Mouse (Mus musculus) forebrain, embryonic 12.5 days (tissue): ENCODE data around the gene Kcne3. TPM values are rescaled to one million over a fixed set of nuclear protein-coding genes. Genes with fewer than 3 reads are reported as not detected.

Experiments used
- ATAC-seq: fragments of 200-750 bp; cut with Nextera tagmentation; 2 replicates; pipeline ENCODE4 v1.8.0; 2017; ENCODE audit warnings: moderate TSS enrichment; ENCODE audit not compliant: low FRiP score
- H3K27ac ChIP-seq: fragments of 300-500 bp; sonication (generic); 2 replicates; pipeline ENCODE4 v1.5.1; 2016; ENCODE audit warnings: mild to moderate bottlenecking
- H3K27me3 ChIP-seq: fragments of 300-500 bp; sonication (generic); 2 replicates; pipeline ENCODE4 v1.6.1; 2016; ENCODE audit warnings: mild to moderate bottlenecking
- H3K36me3 ChIP-seq: fragments of 300-500 bp; sonication (generic); replicated peaks from 2 replicates; pipeline ENCODE4 v1.6.1; 2016; ENCODE audit warnings: mild to moderate bottlenecking
- H3K4me1 ChIP-seq: fragments of 300-500 bp; sonication (generic); 2 replicates; pipeline ENCODE4 v1.6.1; 2016
- H3K4me2 ChIP-seq: fragments of 300-500 bp; sonication (generic); 2 replicates; pipeline ENCODE4 v1.6.1; 2016; ENCODE audit warnings: mild to moderate bottlenecking, moderate library complexity
- H3K4me3 ChIP-seq: fragments of 300-500 bp; sonication (generic); replicated peaks from 2 replicates; pipeline ENCODE4 v1.5.1; 2016; ENCODE audit warnings: mild to moderate bottlenecking
- H3K9ac ChIP-seq: fragments of 300-500 bp; sonication (generic); 2 replicates; pipeline ENCODE4 v1.6.1; 2016; ENCODE audit warnings: mild to moderate bottlenecking
- H3K9me3 ChIP-seq: fragments of 300-500 bp; sonication (generic); 2 replicates; pipeline ENCODE4 v1.6.1; 2016
- WGBS: fragments of 180-500 bp; shearing (Covaris S2); methylation state at CpG from one replicate; pipeline ENCODE4 v1.1.7; 2016; 5-methylcytosine and 5-hydroxymethylcytosine counted together
- polyA plus RNA-seq: library from polyadenylated mRNA; unstranded; fragments of >200 nt; fragmentation: Nextera tagmentation; extraction: Ambion mirVana; gene quantifications from 2 replicates; pipeline ENCODE4 v1.2.1, GENCODE M21; 2016

The Kcne3 gene
- polyA plus RNA-seq, 1 experiment from 2014 or later = 3.0 TPM

- no peaks in the 10 kb centered on the region for H3K9me3 ChIP-seq
- H3K27ac ChIP-seq = no peak overlapping the region
- H3K4me1 ChIP-seq = no peaks in the 10 kb centered on the region
- H3K4me3 ChIP-seq = no peak overlapping the region
- 0 out of 2 replicates have a peak, but pooled peaks cover 6% of the 10 kb centered on the region for H3K27me3 ChIP-seq
- no peaks in the 10 kb centered on the region for H3K36me3 ChIP-seq
- no peak overlapping the region for H3K4me2 ChIP-seq
- WGBS = 27% methylated on average over 7 of the region's 7 CpGs
- no peak overlapping the region for H3K9ac ChIP-seq
- ATAC-seq = no peak
These were observed 11.3 kb downstream of the Kcne3 start for GRCm38 (mm10) chr7:100187601-100188000.

GRCm38 (mm10) chr7:100190167-100190566 is 13.9 kb downstream of the Kcne3 start:
- 0 out of 2 replicates have a peak, but pooled peaks cover 6% of the 10 kb centered on the region for H3K27me3 ChIP-seq
- no peak overlapping the region for H3K9ac ChIP-seq
- H3K4me3 ChIP-seq = no peak overlapping the region
- H3K9me3 ChIP-seq = no peaks in the 10 kb centered on the region
- H3K4me2 ChIP-seq = no peak overlapping the region
- H3K27ac ChIP-seq = no peak overlapping the region
- no peaks in the 10 kb centered on the region for H3K36me3 ChIP-seq
- 30% methylated on average over 4 of the region's 4 CpGs for WGBS
- H3K4me1 ChIP-seq = no peaks in the 10 kb centered on the region
- ATAC-seq = no peak

DNA sequence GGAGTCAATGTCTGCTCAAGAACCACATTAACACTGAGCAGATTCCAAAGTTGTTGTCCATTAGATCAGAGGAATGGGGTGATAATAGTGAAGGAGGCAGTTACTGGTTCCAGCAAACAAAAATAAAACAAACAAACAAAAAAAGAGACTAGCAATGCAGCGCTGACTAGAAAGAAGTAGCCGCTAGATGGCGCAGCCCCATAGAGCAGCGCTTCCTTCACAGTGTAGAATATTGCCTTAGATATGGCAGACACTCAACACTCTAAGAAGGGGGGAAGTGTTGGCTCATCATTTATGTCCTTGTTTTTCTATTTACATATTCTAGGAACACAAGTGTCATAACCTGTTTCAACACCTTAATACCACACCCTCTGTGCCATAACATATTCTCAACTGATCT is 14.5 kb downstream of the Kcne3 start:
- Histone ChIP-seq H3K27me3 (0 out of 2 replicates have a peak, but pooled peaks cover 6% of the 10 kb centered on the region), H3K4me1 (no peaks in the 10 kb centered on the region), H3K27ac (no peak overlapping the region), H3K4me2 (no peak overlapping the region), H3K9ac (no peak overlapping the region), H3K36me3 (no peaks in the 10 kb centered on the region), H3K9me3 (no peaks in the 10 kb centered on the region), H3K4me3 (no peak overlapping the region)
- 6% methylated on average over 4 of the region's 4 CpGs for WGBS
- 0 out of 2 replicates have a peak, but pooled peaks have one; percentile 53 for ATAC-seq

GRCm38 (mm10) chr7:100201191-100201590 is 24.9 kb downstream of the Kcne3 start:
- H3K27ac ChIP-seq = no peak overlapping the region
- H3K4me1 ChIP-seq = no peaks in the 10 kb centered on the region
- no peak for ATAC-seq
- H3K4me3 ChIP-seq = no peak overlapping the region
- no peaks in the 10 kb centered on the region for H3K36me3 ChIP-seq
- H3K9me3 ChIP-seq = no peaks in the 10 kb centered on the region
- H3K9ac ChIP-seq = no peak overlapping the region
- peaks cover 15% of the 10 kb centered on the region for H3K27me3 ChIP-seq
- H3K4me2 ChIP-seq = no peak overlapping the region
- 89% methylated on average over 3 of the region's 3 CpGs for WGBS

DNA sequence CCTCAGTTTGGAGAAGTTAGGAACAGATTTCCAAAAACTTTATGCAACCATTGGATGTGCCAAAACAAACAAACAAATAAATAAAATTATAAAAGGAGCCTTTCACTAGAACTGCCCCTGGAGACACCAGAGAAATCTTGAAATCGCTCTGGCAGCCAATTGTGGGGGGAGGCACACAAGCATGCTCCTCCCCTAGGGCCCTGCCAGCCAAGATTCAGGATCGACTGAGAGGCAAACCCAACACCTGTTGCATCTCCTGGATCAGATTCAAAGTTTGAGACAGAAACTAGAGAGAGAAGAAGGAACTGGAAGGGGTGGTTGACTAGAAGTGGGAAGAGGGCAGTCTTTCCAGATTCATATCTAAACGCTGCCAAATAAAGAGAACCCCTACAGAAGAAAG is 27.3 kb downstream of the Kcne3 start:
- H3K27ac ChIP-seq = no peak overlapping the region
- H3K4me2 ChIP-seq = no peak overlapping the region
- no peaks in the 10 kb centered on the region for H3K4me1 ChIP-seq
- 0 out of 2 replicates have a peak, but pooled peaks cover 8% of the 10 kb centered on the region for H3K27me3 ChIP-seq
- no peak for ATAC-seq
- H3K36me3 ChIP-seq = no peaks in the 10 kb centered on the region
- no peaks in the 10 kb centered on the region for H3K9me3 ChIP-seq
- 77% methylated on average over 3 of the region's 3 CpGs for WGBS
- no peak overlapping the region for H3K4me3 ChIP-seq
- H3K9ac ChIP-seq = no peak overlapping the region

- Histone ChIP-seq H3K36me3 (no peaks in the 10 kb centered on the region), H3K9ac (no peak overlapping the region), H3K4me3 (no peak overlapping the region), H3K4me2 (no peak overlapping the region), H3K9me3 (no peaks in the 10 kb centered on the region), H3K27ac (no peak overlapping the region), H3K4me1 (no peaks in the 10 kb centered on the region), H3K27me3 (0 out of 2 replicates have a peak, but pooled peaks cover 4% of the 10 kb centered on the region)
- ATAC-seq = no peak
- WGBS = 77% methylated on average over 6 of the region's 6 CpGs
These were observed 28.6 kb downstream of the Kcne3 start for GRCm38 (mm10) chr7:100204871-100205270.

DNA sequence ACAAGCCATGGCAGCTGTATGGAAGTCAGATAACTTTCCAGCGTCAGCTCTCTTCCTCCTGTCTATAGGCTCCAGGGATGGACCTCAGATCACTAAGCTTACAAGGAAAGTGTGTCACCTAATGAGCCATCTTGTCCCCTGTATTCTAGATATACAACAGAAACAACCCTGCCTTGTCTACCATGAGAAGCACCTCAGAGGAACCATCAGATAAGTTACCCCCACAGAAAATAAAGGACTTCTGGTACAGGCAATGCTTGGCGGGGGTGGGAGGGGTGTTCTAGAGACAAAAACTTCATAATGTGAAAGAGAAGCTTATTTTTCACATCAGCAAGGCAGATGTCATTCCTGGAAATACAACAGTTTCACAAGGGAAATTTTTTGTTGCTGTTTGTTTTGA is 29.8 kb downstream of the Kcne3 start:
- no peak overlapping the region for H3K27ac ChIP-seq
- H3K4me1 ChIP-seq = no peaks in the 10 kb centered on the region
- H3K4me3 ChIP-seq = no peak overlapping the region
- H3K4me2 ChIP-seq = no peak overlapping the region
- no peaks in the 10 kb centered on the region for H3K9me3 ChIP-seq
- WGBS = 88% methylated on average over 2 of the region's 2 CpGs
- H3K27me3 ChIP-seq = 0 out of 2 replicates have a peak, but pooled peaks cover 4% of the 10 kb centered on the region
- no peak for ATAC-seq
- no peaks in the 10 kb centered on the region for H3K36me3 ChIP-seq
- H3K9ac ChIP-seq = no peak overlapping the region

- Histone ChIP-seq H3K9me3 (no peaks in the 10 kb centered on the region), H3K4me3 (no peak overlapping the region), H3K27me3 (no peaks in the 10 kb centered on the region), H3K9ac (no peak overlapping the region), H3K4me2 (no peak overlapping the region), H3K27ac (no peak overlapping the region), H3K4me1 (no peaks in the 10 kb centered on the region), H3K36me3 (no peaks in the 10 kb centered on the region)
- no peak for ATAC-seq
These were observed 31.6 kb downstream of the Kcne3 start for GRCm38 (mm10) chr7:100207886-100208285.

- Histone ChIP-seq H3K36me3 (no peaks in the 10 kb centered on the region), H3K9me3 (no peaks in the 10 kb centered on the region), H3K27me3 (no peaks in the 10 kb centered on the region), H3K4me1 (peaks cover 17% of the 10 kb centered on the region), H3K9ac (no peak overlapping the region), H3K4me2 (no peak overlapping the region), H3K4me3 (no peak overlapping the region), H3K27ac (no peak overlapping the region)
- WGBS = 80% methylated on average over 4 of the region's 4 CpGs
- no peak for ATAC-seq
These were observed 38.0 kb downstream of the Kcne3 start for GRCm38 (mm10) chr7:100214310-100214709.

- Histone ChIP-seq H3K9me3 (no peaks in the 10 kb centered on the region), H3K9ac (no peak overlapping the region), H3K27me3 (no peaks in the 10 kb centered on the region), H3K4me1 (peaks cover 17% of the 10 kb centered on the region), H3K4me3 (no peak overlapping the region), H3K27ac (no peak overlapping the region), H3K4me2 (no peak overlapping the region), H3K36me3 (no peaks in the 10 kb centered on the region)
- 66% methylated on average over 6 of the region's 6 CpGs for WGBS
- no peak for ATAC-seq
These were observed 38.9 kb downstream of the Kcne3 start for GRCm38 (mm10) chr7:100215116-100215732.

DNA sequence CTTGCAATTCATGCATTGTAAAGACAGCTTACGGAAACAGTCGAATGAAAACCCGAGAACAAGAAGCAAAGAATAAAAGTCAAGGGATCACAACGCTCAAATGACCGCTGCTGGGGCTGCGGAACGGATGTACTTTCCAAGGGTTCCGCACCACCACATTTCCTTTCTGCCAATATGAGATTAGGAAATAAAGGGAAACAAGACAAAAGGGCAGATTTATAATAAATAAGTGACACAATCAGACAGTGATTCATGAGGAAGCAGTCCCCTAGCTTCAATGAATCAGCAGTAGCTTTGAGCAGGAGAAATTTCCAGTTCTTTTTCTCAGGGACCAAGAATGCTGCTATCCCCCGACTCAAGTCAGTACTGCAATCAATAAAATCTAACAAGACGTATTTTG is 39.7 kb downstream of the Kcne3 start:
- Histone ChIP-seq H3K4me2 (no peak overlapping the region), H3K27ac (0 out of 2 replicates have a peak overlapping the region, but pooled peaks have one; percentile 13), H3K9me3 (no peaks in the 10 kb centered on the region), H3K4me1 (peaks cover 17% of the 10 kb centered on the region), H3K36me3 (no peaks in the 10 kb centered on the region), H3K4me3 (no peak overlapping the region), H3K27me3 (no peaks in the 10 kb centered on the region), H3K9ac (no peak overlapping the region)
- no peak for ATAC-seq
- WGBS = 37% methylated on average over 10 of the region's 10 CpGs

DNA sequence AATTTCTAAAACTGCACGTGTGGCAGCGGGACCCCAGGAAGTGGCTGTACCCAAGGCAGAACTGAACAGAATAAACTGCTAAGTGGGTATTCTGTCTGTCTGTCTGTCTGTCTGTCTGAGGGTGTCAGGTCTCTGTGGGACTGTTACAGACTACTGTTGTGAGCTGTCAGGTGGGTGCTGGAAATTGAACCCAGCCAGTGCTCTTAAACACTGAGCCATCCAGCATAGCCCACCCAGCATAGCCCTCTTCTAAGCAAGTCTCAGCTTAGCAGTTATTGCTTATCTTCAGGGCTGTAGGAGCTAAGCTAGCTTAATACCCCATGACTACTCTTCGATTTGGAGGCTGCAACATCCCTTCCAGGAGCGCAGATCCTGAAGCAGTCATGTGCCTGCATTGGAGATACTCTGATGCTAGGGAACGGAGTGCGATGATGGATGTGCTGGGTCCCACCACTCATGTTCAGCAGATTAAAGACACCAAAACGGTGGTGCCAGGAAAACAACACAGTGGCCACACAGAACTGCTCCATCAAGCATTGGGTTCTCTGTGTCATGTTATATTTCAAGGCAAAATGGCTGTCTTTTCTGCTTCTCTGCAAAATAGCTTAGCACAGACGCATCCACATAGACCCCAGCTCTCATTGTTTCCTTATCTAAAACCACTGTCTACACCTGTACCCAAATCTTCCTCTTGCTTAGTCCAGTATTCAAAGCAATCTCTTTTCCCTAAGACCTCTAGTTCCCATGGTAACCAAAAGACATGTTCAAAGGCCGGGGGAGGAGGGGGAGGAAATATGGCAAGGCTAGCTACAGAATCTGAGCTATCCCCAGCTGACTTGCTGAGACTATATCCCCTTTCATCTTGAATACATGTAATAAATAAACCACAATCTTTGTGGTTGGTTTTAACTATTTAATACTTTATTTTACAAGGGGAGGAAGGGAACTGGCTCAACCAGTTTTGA is 40.6 kb downstream of the Kcne3 start:
- Histone ChIP-seq H3K9me3 (no peaks in the 10 kb centered on the region), H3K27me3 (no peaks in the 10 kb centered on the region), H3K27ac (peak overlapping the region; percentile 50; the same call in 1 of the 2 replicates), H3K9ac (no peak overlapping the region), H3K4me1 (peaks cover 17% of the 10 kb centered on the region), H3K4me2 (no peak overlapping the region), H3K36me3 (no peaks in the 10 kb centered on the region), H3K4me3 (no peak overlapping the region)
- ATAC-seq = no peak
- WGBS = 76% methylated on average over 9 of the region's 9 CpGs
